Mouse (Mus musculus): ENCODE measurements around the gene Ly6g6c. TPM values are rescaled to one million over a fixed set of nuclear protein-coding genes. Genes with fewer than 3 reads are reported as not detected.
A peak's percentile ranks its signal among the peaks of the same experiment; 100 is the strongest.

Ly6g6c gene
- 0.31 and 0.35 TPM in 2 replicates for polyA plus RNA-seq (2016; fragmentation: Nextera tagmentation; extraction: Ambion mirVana)

- Histone ChIP-seq H3K9me3 (no peaks in the 10 kb centered on the region), H3K27me3 (replicated peaks; ENCODE audit: low read depth, poor library complexity, severe bottlenecking) (peaks cover 65% of the 10 kb centered on the region), H3K27ac (replicated peaks) (peak within 1 kb of the TSS; percentile 70), H3K36me3 (replicated peaks) (peaks cover 34% of the 10 kb centered on the region), H3K4me1 (peaks cover 39% of the 10 kb centered on the region), H3K4me3 (peak within 1 kb of the TSS; percentile 58)
- peak; percentile 78 for DNase-seq (ENCODE audit: low spot score)
- 1% methylated on average over 48 of the region's 48 CpGs for WGBS
These were observed at the start of gene Ly6g6c for GRCm38 (mm10) chr17:35064951-35065947. Gene Ly6g6c (plus strand): TSS chr17:35065388.

- no peak for DNase-seq (ENCODE audit: low spot score)
- Histone ChIP-seq H3K9me3 (no peaks in the 10 kb centered on the region), H3K27me3 (replicated peaks; ENCODE audit: low read depth, poor library complexity, severe bottlenecking) (no peaks in the 10 kb centered on the region), H3K4me3 (peak within 1 kb of the TSS; percentile 11; the same call in 1 of the 2 replicates), H3K4me1 (peaks cover 7% of the 10 kb centered on the region), H3K36me3 (replicated peaks) (peaks cover 70% of the 10 kb centered on the region), H3K27ac (replicated peaks) (peak within 1 kb of the TSS; percentile 16; the same call in 1 of the 2 replicates)
- WGBS = 88% methylated on average over 12 of the region's 12 CpGs
These were observed 48.8 kb upstream of the Ly6g6c start, which contains the start of gene Vwa7 for GRCm38 (mm10) chr17:35016376-35016775. Gene Vwa7 (plus strand): TSS chr17:35016579.

- H3K27ac ChIP-seq (replicated peaks) = no peak overlapping the region
- no peaks in the 10 kb centered on the region for H3K9me3 ChIP-seq
- peaks cover 63% of the 10 kb centered on the region for H3K36me3 ChIP-seq (replicated peaks)
- H3K4me3 ChIP-seq = peak overlapping the region; percentile 11; the same call in 1 of the 2 replicates
- DNase-seq (ENCODE audit: low spot score) = no peak
- WGBS = 78% methylated on average over 10 of the region's 10 CpGs
- peaks cover 14% of the 10 kb centered on the region for H3K4me1 ChIP-seq
- no peaks in the 10 kb centered on the region for H3K27me3 ChIP-seq (replicated peaks; ENCODE audit: low read depth, poor library complexity, severe bottlenecking)
These were observed 48.1 kb upstream of the Ly6g6c start for GRCm38 (mm10) chr17:35016791-35017705.

- Histone ChIP-seq H3K36me3 (replicated peaks) (peaks cover 57% of the 10 kb centered on the region), H3K27ac (replicated peaks) (no peak overlapping the region), H3K4me1 (peaks cover 15% of the 10 kb centered on the region), H3K27me3 (replicated peaks; ENCODE audit: low read depth, poor library complexity, severe bottlenecking) (no peaks in the 10 kb centered on the region), H3K9me3 (no peaks in the 10 kb centered on the region), H3K4me3 (0 out of 2 replicates have a peak overlapping the region, but pooled peaks have one; percentile 11)
- WGBS = 74% methylated on average over 14 of the region's 14 CpGs
- DNase-seq (ENCODE audit: low spot score) = no peak
These were observed 47.5 kb upstream of the Ly6g6c start for GRCm38 (mm10) chr17:35017706-35018030.

GRCm38 (mm10) chr17:35018171-35018570 is 47.0 kb upstream of the Ly6g6c start:
- no peaks in the 10 kb centered on the region for H3K27me3 ChIP-seq (replicated peaks; ENCODE audit: low read depth, poor library complexity, severe bottlenecking)
- DNase-seq (ENCODE audit: low spot score) = no peak
- no peak overlapping the region for H3K4me3 ChIP-seq
- no peaks in the 10 kb centered on the region for H3K9me3 ChIP-seq
- WGBS = 86% methylated on average over 3 of the region's 3 CpGs
- 0 out of 2 replicates have a peak overlapping the region, but pooled peaks have one; percentile 3 for H3K27ac ChIP-seq (replicated peaks)
- H3K4me1 ChIP-seq = peaks cover 16% of the 10 kb centered on the region
- peaks cover 52% of the 10 kb centered on the region for H3K36me3 ChIP-seq (replicated peaks)

- DNase-seq (ENCODE audit: low spot score) = no peak
- WGBS = 82% methylated on average over 11 of the region's 11 CpGs
- H3K27me3 ChIP-seq (replicated peaks; ENCODE audit: low read depth, poor library complexity, severe bottlenecking) = no peaks in the 10 kb centered on the region
- peaks cover 35% of the 10 kb centered on the region for H3K36me3 ChIP-seq (replicated peaks)
- no peaks in the 10 kb centered on the region for H3K9me3 ChIP-seq
- peaks cover 33% of the 10 kb centered on the region for H3K4me1 ChIP-seq
- peak overlapping the region; percentile 25; the same call in 1 of the 2 replicates for H3K4me3 ChIP-seq
- H3K27ac ChIP-seq (replicated peaks) = no peak overlapping the region
These were observed 45.3 kb upstream of the Ly6g6c start for GRCm38 (mm10) chr17:35019894-35020293.

GRCm38 (mm10) chr17:35020551-35020950 is 44.6 kb upstream of the Ly6g6c start:
- no peak for DNase-seq (ENCODE audit: low spot score)
- Histone ChIP-seq H3K36me3 (replicated peaks) (peaks cover 28% of the 10 kb centered on the region), H3K4me3 (peak overlapping the region; percentile 41; the same call in 1 of the 2 replicates), H3K9me3 (no peaks in the 10 kb centered on the region), H3K27me3 (replicated peaks; ENCODE audit: low read depth, poor library complexity, severe bottlenecking) (no peaks in the 10 kb centered on the region), H3K4me1 (peaks cover 37% of the 10 kb centered on the region), H3K27ac (replicated peaks) (no peak overlapping the region)
- WGBS = 86% methylated on average over 8 of the region's 8 CpGs

- Histone ChIP-seq H3K27me3 (replicated peaks; ENCODE audit: low read depth, poor library complexity, severe bottlenecking) (no peaks in the 10 kb centered on the region), H3K4me1 (peaks cover 44% of the 10 kb centered on the region), H3K9me3 (no peaks in the 10 kb centered on the region), H3K27ac (replicated peaks) (peak overlapping the region; percentile 78), H3K36me3 (replicated peaks) (peaks cover 21% of the 10 kb centered on the region), H3K4me3 (peak overlapping the region; percentile 41)
- 5% methylated on average over 17 of the region's 17 CpGs for WGBS
- DNase-seq (ENCODE audit: low spot score) = peak; percentile 92
These were observed 43.9 kb upstream of the Ly6g6c start for GRCm38 (mm10) chr17:35021163-35021808.

GRCm38 (mm10) chr17:35021842-35022477 is 43.2 kb upstream of the Ly6g6c start:
- H3K9me3 ChIP-seq = no peaks in the 10 kb centered on the region
- no peaks in the 10 kb centered on the region for H3K27me3 ChIP-seq (replicated peaks; ENCODE audit: low read depth, poor library complexity, severe bottlenecking)
- no peak for DNase-seq (ENCODE audit: low spot score)
- H3K27ac ChIP-seq (replicated peaks) = peak overlapping the region; percentile 78
- peak overlapping the region; percentile 41 for H3K4me3 ChIP-seq
- 68% methylated on average over 6 of the region's 6 CpGs for WGBS
- peaks cover 14% of the 10 kb centered on the region for H3K36me3 ChIP-seq (replicated peaks)
- H3K4me1 ChIP-seq = peaks cover 51% of the 10 kb centered on the region

GRCm38 (mm10) chr17:35022541-35023060 is 42.6 kb upstream of the Ly6g6c start:
- peaks cover 57% of the 10 kb centered on the region for H3K4me1 ChIP-seq
- no peak for DNase-seq (ENCODE audit: low spot score)
- H3K9me3 ChIP-seq = no peaks in the 10 kb centered on the region
- no peak overlapping the region for H3K27ac ChIP-seq (replicated peaks)
- WGBS = 94% methylated on average over 8 of the region's 8 CpGs
- H3K4me3 ChIP-seq = no peak overlapping the region
- H3K27me3 ChIP-seq (replicated peaks; ENCODE audit: low read depth, poor library complexity, severe bottlenecking) = no peaks in the 10 kb centered on the region
- H3K36me3 ChIP-seq (replicated peaks) = peaks cover 7% of the 10 kb centered on the region

- peaks cover 63% of the 10 kb centered on the region for H3K4me1 ChIP-seq
- DNase-seq (ENCODE audit: low spot score) = no peak
- peaks cover 4% of the 10 kb centered on the region for H3K36me3 ChIP-seq (replicated peaks)
- no peak overlapping the region for H3K4me3 ChIP-seq
- peak overlapping the region; percentile 26 for H3K27ac ChIP-seq (replicated peaks)
- 84% methylated on average over 5 of the region's 5 CpGs for WGBS
- no peaks in the 10 kb centered on the region for H3K9me3 ChIP-seq
- H3K27me3 ChIP-seq (replicated peaks; ENCODE audit: low read depth, poor library complexity, severe bottlenecking) = no peaks in the 10 kb centered on the region
These were observed 42.0 kb upstream of the Ly6g6c start for GRCm38 (mm10) chr17:35023221-35023620.

Data from embryonic facial prominence, embryonic 10.5 days (tissue).